Mouse (Mus musculus) limb, embryonic 11.5 days (tissue): ENCODE measurements around the gene Usp35. TPM values are rescaled to one million over a fixed set of nuclear protein-coding genes. Genes with fewer than 3 reads are reported as not detected.

ENCODE experiments used
- ATAC-seq: fragments of 200-750 bp; cut with Nextera tagmentation; 2 replicates; pipeline ENCODE4 v1.8.0; 2017; ENCODE audit warnings: low read depth; ENCODE audit not compliant: insufficient number of reproducible peaks, low FRiP score, low TSS enrichment
- DNase-seq: peaks from one replicate; pipeline ENCODE4 v3.0.0-alpha.2; 2015; ENCODE audit warnings: low spot score
- H3K27ac ChIP-seq: fragments of 300-500 bp; sonication (generic); replicated peaks from 2 replicates; pipeline ENCODE4 v1.5.1; 2014; ENCODE audit warnings: low read depth, mild to moderate bottlenecking, low read length
- H3K27me3 ChIP-seq: fragments of 300-500 bp; sonication (generic); 2 replicates; pipeline ENCODE4 v1.6.1; 2014; ENCODE audit warnings: mild to moderate bottlenecking, low read length, mixed read lengths; ENCODE audit not compliant: control insufficient read depth, insufficient read depth
- H3K36me3 ChIP-seq: fragments of 300-500 bp; sonication (generic); 2 replicates; pipeline ENCODE4 v1.6.1; 2014; ENCODE audit warnings: mild to moderate bottlenecking, low read length, moderate library complexity, mixed read lengths; ENCODE audit not compliant: control insufficient read depth, insufficient read depth
- H3K4me1 ChIP-seq: fragments of 300-500 bp; sonication (generic); 2 replicates; pipeline ENCODE4 v1.6.1; 2014; ENCODE audit warnings: low read length, mixed read lengths; ENCODE audit not compliant: control insufficient read depth, insufficient read depth
- H3K4me2 ChIP-seq: fragments of 300-500 bp; sonication (generic); 2 replicates; pipeline ENCODE4 v1.6.1; 2014; ENCODE audit warnings: low read depth, mild to moderate bottlenecking, moderate library complexity; ENCODE audit not compliant: severe bottlenecking
- H3K4me3 ChIP-seq: fragments of 300-500 bp; sonication (generic); 2 replicates; pipeline ENCODE4 v1.5.1; 2014; ENCODE audit warnings: low read depth, low read length
- H3K9ac ChIP-seq: fragments of 300-500 bp; sonication (generic); 2 replicates; pipeline ENCODE4 v1.6.1; 2014; ENCODE audit warnings: mild to moderate bottlenecking, low read length
- H3K9me3 ChIP-seq: fragments of 300-500 bp; sonication (generic); 2 replicates; pipeline ENCODE4 v1.6.1; 2016; ENCODE audit warnings: low read length; ENCODE audit not compliant: control insufficient read depth
- whole genome bisulfite sequencing: fragments of 180-500 bp; shearing (Covaris S2); extraction: QIAGEN DNeasy Blood & Tissue Kit; methylation state at CpG from one replicate; pipeline ENCODE4 v1.1.7; 2014; 5-methylcytosine and 5-hydroxymethylcytosine counted together
- polyA plus RNA-seq: library from polyadenylated mRNA; unstranded; fragments of >200 nt; fragmentation: Nextera tagmentation; extraction: Ambion mirVana; gene quantifications from 2 replicates; pipeline ENCODE4 v1.2.1, GENCODE M21; 2014

Gene Usp35
- polyA plus RNA-seq, 1 experiment from 2014 or later = 2.5 TPM

DNA sequence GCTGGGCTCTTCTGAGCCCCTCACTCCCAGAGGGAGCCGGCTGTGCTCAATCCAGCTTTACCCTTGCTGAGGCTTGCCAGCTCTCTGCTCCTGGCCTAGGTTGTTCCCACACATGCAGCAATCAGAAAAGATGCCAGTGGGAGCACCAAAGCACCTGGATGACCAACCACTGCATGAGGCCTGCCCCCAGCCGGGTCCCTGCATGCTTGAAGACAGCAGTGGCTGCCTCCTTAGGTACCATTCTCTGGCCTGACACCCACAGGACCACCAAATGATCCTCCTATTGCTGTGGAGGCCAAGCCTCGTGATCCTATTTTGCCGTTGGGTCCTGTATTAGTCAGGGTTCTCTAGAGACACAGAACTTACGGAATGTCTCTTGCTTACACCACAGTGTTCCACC lies 19.1 kb upstream of the Usp35 start:
- no peak overlapping the region for H3K27ac ChIP-seq
- no peaks in the 10 kb centered on the region for H3K36me3 ChIP-seq
- H3K4me1 ChIP-seq = no peaks in the 10 kb centered on the region
- H3K9me3 ChIP-seq = no peaks in the 10 kb centered on the region
- WGBS = 87% methylated on average over 5 of the region's 5 CpGs
- H3K4me2 ChIP-seq = no peak overlapping the region
- H3K9ac ChIP-seq = no peak overlapping the region
- DNase-seq (no peak), ATAC-seq (no peak)
- no peak overlapping the region for H3K4me3 ChIP-seq
- no peaks in the 10 kb centered on the region for H3K27me3 ChIP-seq

DNA sequence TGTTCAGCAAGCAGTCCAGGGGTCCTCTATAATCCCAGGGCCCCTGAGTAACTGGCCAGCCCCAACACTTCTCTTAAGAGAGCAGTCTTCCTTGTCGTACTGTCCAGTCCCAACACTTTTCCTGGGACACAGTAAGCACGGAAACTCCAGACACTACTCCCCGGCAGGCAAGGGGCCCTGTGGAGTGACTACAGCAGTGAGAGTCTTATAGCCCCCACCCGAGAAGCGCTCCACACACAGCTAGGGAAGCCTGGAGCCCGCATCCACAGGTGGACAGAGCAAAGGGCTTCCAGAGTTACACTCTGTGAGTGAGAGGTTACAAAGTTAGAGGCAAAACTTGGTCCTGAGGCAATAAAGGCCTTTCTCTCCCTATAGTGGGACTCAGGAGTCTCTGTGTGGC lies 17.6 kb upstream of the Usp35 start:
- no peak overlapping the region for H3K4me2 ChIP-seq
- DNase-seq = no peak
- no peaks in the 10 kb centered on the region for H3K36me3 ChIP-seq
- H3K4me3 ChIP-seq = no peak overlapping the region
- H3K4me1 ChIP-seq = no peaks in the 10 kb centered on the region
- H3K9me3 ChIP-seq = no peaks in the 10 kb centered on the region
- no peaks in the 10 kb centered on the region for H3K27me3 ChIP-seq
- ATAC-seq = no peak
- no peak overlapping the region for H3K27ac ChIP-seq
- 87% methylated on average over 6 of the region's 6 CpGs for WGBS
- no peak overlapping the region for H3K9ac ChIP-seq

DNA sequence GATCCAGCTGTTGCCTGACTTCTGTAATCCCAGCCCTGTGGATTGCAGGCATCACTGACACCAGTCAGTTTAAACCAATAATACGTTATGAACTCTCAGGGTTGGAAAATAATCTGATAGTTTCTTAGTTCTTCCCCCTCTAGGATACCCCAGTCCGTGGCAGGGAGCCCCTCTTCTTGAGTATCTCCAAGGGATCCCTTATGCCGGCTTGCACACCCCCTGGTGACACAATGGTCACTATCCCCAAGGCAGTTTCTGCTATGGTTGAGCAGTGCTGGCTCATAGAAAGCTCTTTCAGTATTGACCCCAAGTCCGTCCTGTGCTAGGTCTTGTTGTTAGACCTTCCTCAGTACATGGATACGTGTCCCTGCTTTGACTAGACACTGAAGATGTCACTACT lies 17.0 kb upstream of the Usp35 start:
- DNase-seq (no peak), ATAC-seq (no peak)
- H3K27me3 ChIP-seq = no peaks in the 10 kb centered on the region
- no peak overlapping the region for H3K4me2 ChIP-seq
- H3K27ac ChIP-seq = no peak overlapping the region
- H3K4me3 ChIP-seq = no peak overlapping the region
- H3K9me3 ChIP-seq = no peaks in the 10 kb centered on the region
- no peak overlapping the region for H3K9ac ChIP-seq
- H3K4me1 ChIP-seq = no peaks in the 10 kb centered on the region
- WGBS = 88% methylated on average over 5 of the region's 5 CpGs
- H3K36me3 ChIP-seq = no peaks in the 10 kb centered on the region

GRCm38 (mm10) chr7:97348318-97348717 lies 16.5 kb upstream of the Usp35 start:
- no peak overlapping the region for H3K4me3 ChIP-seq
- no peak overlapping the region for H3K9ac ChIP-seq
- no peaks in the 10 kb centered on the region for H3K9me3 ChIP-seq
- H3K36me3 ChIP-seq = no peaks in the 10 kb centered on the region
- DNase-seq (no peak), ATAC-seq (no peak)
- 92% methylated on average over 3 of the region's 3 CpGs for WGBS
- no peaks in the 10 kb centered on the region for H3K4me1 ChIP-seq
- H3K4me2 ChIP-seq = no peak overlapping the region
- H3K27me3 ChIP-seq = no peaks in the 10 kb centered on the region
- H3K27ac ChIP-seq = no peak overlapping the region

- H3K4me3 ChIP-seq = no peak overlapping the region
- 96% methylated on average over 15 of the region's 15 CpGs for WGBS
- H3K27ac ChIP-seq = no peak overlapping the region
- H3K4me2 ChIP-seq = no peak overlapping the region
- DNase-seq = no peak
- no peaks in the 10 kb centered on the region for H3K36me3 ChIP-seq
- H3K9me3 ChIP-seq = no peaks in the 10 kb centered on the region
- no peak for ATAC-seq
- no peaks in the 10 kb centered on the region for H3K4me1 ChIP-seq
- H3K9ac ChIP-seq = no peak overlapping the region
- H3K27me3 ChIP-seq = no peaks in the 10 kb centered on the region
Measured at GRCm38 (mm10) chr7:97347464-97347863, 15.6 kb upstream of the Usp35 start.

DNA sequence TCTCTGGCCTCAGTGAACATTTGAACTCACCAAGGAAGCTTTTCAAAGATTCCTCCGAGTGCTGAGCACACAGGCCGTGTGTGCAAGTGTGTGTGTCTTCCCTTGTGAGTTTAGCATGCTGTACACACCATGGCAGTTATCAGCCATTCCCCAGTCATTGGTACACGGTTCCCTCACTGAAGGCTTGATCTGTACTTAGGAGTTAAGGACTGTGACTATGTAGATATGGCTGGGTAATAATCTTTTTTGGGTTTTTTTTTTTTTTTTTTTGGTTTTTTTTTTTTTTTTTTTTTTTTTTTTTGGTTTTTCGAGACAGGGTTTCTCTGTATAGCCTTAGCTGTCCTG lies 15.0 kb upstream of the Usp35 start:
- no peaks in the 10 kb centered on the region for H3K4me1 ChIP-seq
- no peak overlapping the region for H3K4me2 ChIP-seq
- no peaks in the 10 kb centered on the region for H3K9me3 ChIP-seq
- no peak for ATAC-seq
- no peaks in the 10 kb centered on the region for H3K27me3 ChIP-seq
- no peak overlapping the region for H3K9ac ChIP-seq
- WGBS = 88% methylated on average over 3 of the region's 4 CpGs
- no peaks in the 10 kb centered on the region for H3K36me3 ChIP-seq
- H3K27ac ChIP-seq = no peak overlapping the region
- H3K4me3 ChIP-seq = no peak overlapping the region
- no peak for DNase-seq

- Histone ChIP-seq H3K27me3 (no peaks in the 10 kb centered on the region), H3K36me3 (no peaks in the 10 kb centered on the region), H3K4me1 (no peaks in the 10 kb centered on the region), H3K4me2 (no peak overlapping the region), H3K4me3 (no peak overlapping the region), H3K9me3 (no peaks in the 10 kb centered on the region), H3K27ac (no peak overlapping the region), H3K9ac (no peak overlapping the region)
- no peak for DNase-seq
- 78% methylated on average over 9 of the region's 9 CpGs for WGBS
- ATAC-seq = no peak
Measured at GRCm38 (mm10) chr7:97346111-97346821, 14.4 kb upstream of the Usp35 start.

DNA sequence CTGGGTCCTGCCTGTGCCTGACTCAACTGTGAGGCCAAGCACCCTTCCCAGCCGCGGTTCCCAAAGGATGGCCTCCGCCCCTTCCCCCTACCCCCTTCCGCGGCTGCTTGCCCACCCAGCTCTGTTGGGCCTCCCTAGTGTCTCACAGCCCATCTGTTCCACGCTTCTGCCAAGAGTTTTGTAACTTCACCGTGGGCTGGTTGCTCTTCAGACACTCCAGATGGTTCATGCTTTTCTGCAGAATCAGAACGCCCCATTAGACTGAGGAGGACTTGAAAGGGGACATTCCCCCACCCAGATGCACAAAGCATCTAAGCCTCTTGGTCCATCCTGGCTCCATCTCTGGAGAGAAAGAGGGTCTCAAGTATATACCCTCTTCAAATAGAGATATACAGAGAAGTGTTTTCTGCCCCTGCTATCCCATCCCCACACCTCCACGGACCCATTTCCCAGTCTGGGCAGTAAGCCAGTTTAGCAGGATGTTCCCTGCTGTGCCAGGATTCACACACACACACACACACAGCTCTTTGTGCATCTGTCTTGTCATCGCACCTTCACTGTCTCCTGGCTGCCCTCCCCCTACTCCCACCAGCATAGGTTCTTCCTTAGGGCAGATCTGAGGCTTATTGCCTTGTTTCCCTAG lies 13.5 kb upstream of the Usp35 start:
- ATAC-seq (no peak), DNase-seq (no peak)
- Histone ChIP-seq H3K9ac (no peak overlapping the region), H3K4me1 (no peaks in the 10 kb centered on the region), H3K36me3 (no peaks in the 10 kb centered on the region), H3K27ac (no peak overlapping the region), H3K4me3 (no peak overlapping the region), H3K4me2 (no peak overlapping the region), H3K9me3 (no peaks in the 10 kb centered on the region), H3K27me3 (no peaks in the 10 kb centered on the region)
- WGBS = 62% methylated on average over 10 of the region's 10 CpGs

DNA sequence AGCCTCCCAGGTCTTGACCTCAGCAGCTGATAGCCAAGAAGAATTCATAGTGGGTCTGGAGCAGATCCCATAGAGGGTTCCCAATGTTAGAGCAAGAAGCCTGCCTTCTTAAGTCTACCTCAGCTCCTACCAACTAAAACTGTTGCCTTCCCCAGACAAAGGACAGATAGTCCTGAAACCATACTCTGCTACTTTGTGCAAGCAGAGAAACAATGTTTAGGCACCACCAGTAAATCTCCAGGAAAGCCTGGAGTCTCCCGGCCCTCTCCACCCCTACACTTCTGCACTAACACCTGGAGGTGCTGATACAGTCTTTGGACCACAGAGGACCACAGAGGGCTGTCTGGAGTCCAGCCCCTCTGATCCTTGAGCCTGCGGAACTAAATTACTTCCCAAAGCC lies 12.8 kb upstream of the Usp35 start:
- ATAC-seq (no peak), DNase-seq (no peak)
- Histone ChIP-seq H3K27me3 (no peaks in the 10 kb centered on the region), H3K36me3 (no peaks in the 10 kb centered on the region), H3K9ac (no peak overlapping the region), H3K27ac (no peak overlapping the region), H3K4me1 (no peaks in the 10 kb centered on the region), H3K4me3 (no peak overlapping the region), H3K9me3 (no peaks in the 10 kb centered on the region), H3K4me2 (no peak overlapping the region)
- 70% methylated on average over 2 of the region's 2 CpGs for WGBS
